Mouse (Mus musculus) induced T-regulatory cell, adult 2 months (primary cell): ENCODE results near the gene Palb2.

Experiments used
- DNase-seq: peaks from one replicate; pipeline ENCODE4 v3.0.0-alpha.2; 2012; ENCODE audit warnings: low read depth

Palb2 gene

DNA sequence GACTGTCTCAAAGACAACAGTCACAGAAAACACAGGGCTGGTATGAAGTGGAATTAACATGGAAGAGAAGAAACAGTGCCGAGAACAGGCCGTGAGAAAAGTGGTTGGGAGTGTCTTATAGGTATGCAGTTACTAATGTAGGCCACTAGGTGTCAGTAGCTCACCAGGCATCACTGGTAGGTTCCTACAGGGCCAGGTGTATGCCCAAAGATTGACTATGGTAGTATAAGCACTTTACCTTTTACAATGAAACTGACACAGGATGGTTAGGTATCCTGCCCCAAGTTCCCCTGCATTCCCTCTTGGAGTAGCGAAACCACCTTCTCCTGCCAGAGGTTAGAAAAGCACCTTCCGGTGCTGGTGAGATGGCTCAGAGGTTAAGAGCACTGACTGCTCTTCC lies 33.6 kb downstream of the Palb2 start:
- peak; percentile 83 for DNase-seq

- no peak for DNase-seq
Measured at GRCm38 (mm10) chr7:122098009-122098408, 34.8 kb downstream of the Palb2 start.

- peak; percentile 38 for DNase-seq
Measured at GRCm38 (mm10) chr7:122094564-122095330, 38.0 kb downstream of the Palb2 start.

GRCm38 (mm10) chr7:122087195-122087982 lies 45.4 kb downstream of the Palb2 start:
- peak; percentile 27 for DNase-seq

DNA sequence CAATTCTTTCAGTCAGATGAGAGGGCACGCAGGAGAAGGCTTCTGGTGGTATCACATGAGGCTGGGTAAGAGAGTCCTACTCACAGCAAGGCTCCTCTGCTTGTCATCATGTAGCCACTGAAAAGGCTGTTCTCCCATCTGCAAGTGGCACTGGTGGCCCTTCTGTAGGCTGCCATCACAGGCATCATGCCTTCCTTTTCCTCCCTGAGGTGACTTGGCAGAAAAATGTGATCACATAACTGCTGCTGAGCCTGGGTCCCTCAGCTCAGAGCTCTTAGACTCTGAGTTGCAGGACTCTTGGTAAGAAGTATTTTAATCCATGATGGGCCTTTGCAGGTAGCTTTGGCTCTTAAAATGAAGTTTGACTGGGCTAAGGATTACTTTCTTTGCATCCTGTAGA lies 51.7 kb downstream of the Palb2 start:
- no peak for DNase-seq

GRCm38 (mm10) chr7:122079798-122080554 lies 52.8 kb downstream of the Palb2 start:
- no peak for DNase-seq

DNA sequence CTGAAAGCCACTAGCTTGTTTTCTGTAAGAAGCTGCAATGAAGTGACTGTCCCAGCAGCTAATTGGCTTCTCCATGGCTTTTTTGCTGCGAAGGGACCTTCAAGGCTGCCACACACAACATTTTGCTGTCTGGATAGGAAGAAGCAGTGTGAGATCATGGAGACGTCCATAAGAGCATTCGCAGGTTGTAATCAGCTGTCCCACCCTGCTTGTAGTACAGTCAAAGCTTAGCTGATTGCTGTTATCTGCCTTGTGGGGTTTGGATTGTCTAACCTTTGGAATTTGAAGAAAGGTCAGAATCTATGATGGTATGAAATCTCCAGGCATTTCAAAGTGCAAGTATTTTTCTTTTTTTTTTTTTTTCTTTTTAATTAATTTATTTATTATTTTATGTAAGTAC lies 58.4 kb downstream of the Palb2 start:
- no peak for DNase-seq

DNA sequence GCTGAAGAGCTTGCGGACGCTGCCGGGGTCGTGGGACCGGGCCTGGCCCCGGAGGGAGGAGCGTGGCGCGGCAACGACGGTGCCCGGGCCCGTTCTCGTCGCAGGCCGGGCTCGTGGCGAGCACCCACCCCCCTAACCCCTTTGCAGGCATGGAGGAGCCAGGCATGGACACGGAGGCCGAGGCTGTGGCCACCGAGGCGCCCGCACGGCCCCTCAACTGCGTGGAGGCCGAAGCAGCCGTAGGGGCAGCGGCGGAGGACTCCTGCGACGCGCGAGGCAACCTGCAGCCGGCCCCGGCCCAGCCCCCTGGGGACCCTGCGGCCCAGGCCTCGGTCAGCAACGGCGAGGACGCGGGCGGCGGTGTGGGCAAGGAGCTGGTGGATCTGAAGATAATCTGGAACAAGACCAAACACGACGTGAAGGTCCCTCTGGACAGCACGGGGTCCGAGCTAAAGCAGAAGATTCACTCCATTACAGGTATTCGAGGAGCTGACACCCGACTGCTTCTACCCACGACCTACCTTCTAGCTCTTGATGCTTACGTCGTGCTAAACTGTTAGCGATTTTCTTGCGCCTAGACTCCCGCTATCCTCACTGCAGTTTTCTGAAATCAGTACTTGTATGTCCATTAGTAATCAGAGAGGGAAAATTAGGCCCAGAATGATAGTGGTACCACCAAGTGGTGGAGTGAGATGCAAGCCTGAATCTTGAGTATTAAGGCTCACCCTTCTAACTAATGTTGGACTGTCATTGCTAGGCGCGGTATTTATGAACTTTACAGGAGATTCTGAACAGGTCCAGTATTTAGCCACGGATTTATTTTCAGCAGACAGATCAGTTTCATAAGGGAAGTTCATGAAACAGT lies 65.0 kb downstream of the Palb2 start:
- DNase-seq, result peak; percentile 47

GRCm38 (mm10) chr7:122066945-122067516 lies 65.8 kb downstream of the Palb2 start, which contains the start of the genes Ubfd1 and Ears2:
Gene Ubfd1, plus strand, starts transcription at chr7:122067175.
Gene Ears2, minus strand, starts transcription at chr7:122067263.
- DNase-seq, result peak; percentile 97

- DNase-seq, result no peak
Measured at GRCm38 (mm10) chr7:122066102-122066944, 66.5 kb downstream of the Palb2 start.

GRCm38 (mm10) chr7:122065656-122066055 lies 67.1 kb downstream of the Palb2 start:
- DNase-seq, result no peak
